In genomic region chr19:38015180-38015872, GRCm38 (mm10) we compare ENCODE assay signal across 8 mouse cellular contexts. TPM values are rescaled to one million over a fixed set of nuclear protein-coding genes. Genes with fewer than 3 reads are reported as not detected.
DNase-seq lines count a peak whose midpoint lies in the region; ATAC-seq and TF ChIP-seq lines count a peak whose summit lies in the region.

No protein-coding gene starts in this region.

- no peaks in the 10 kb centered on the region for H3K27me3 ChIP-seq in forebrain, postnatal 0 days (ENCODE audit: insufficient read depth, low read length)
- H3K27me3 ChIP-seq in lung, embryonic 14.5 days (ENCODE audit: insufficient read depth, low read length), result no peaks in the 10 kb centered on the region

- H3K27ac ChIP-seq in forebrain, postnatal 0 days (ENCODE audit: low read depth, low read length), result peak overlapping the region; percentile 54
- peak overlapping the region; percentile 87 for H3K27ac ChIP-seq in lung, embryonic 14.5 days (ENCODE audit: low read depth)

- no peak overlapping the region for H3K4me2 ChIP-seq in forebrain, postnatal 0 days (ENCODE audit: low read depth)
- H3K4me2 ChIP-seq in lung, embryonic 14.5 days, result no peak overlapping the region

- H3K4me1 ChIP-seq in forebrain, postnatal 0 days (ENCODE audit: insufficient read depth), result peaks cover 8% of the 10 kb centered on the region
- no peaks in the 10 kb centered on the region; the same call in 1 of the 2 replicates for H3K4me1 ChIP-seq in lung, embryonic 14.5 days (ENCODE audit: insufficient read depth)

- WGBS in forebrain, postnatal 0 days, result 4% methylated on average over 1 of the region's 1 CpGs
- 4% methylated on average over 1 of the region's 1 CpGs for WGBS in lung, embryonic 14.5 days

- no peak overlapping the region for H3K4me3 ChIP-seq in forebrain, postnatal 0 days (ENCODE audit: low read depth, low read length)
- no peak overlapping the region for H3K4me3 ChIP-seq in lung, embryonic 14.5 days (ENCODE audit: low read depth, low read length)

- no peaks in the 10 kb centered on the region for H3K36me3 ChIP-seq in forebrain, postnatal 0 days (ENCODE audit: insufficient read depth)
- no peaks in the 10 kb centered on the region for H3K36me3 ChIP-seq in lung, embryonic 14.5 days (ENCODE audit: insufficient read depth)

- peak; percentile 97 for ATAC-seq in forebrain, postnatal 0 days
- ATAC-seq in lung, embryonic 14.5 days (ENCODE audit: insufficient read depth), result peak; percentile 99
- ATAC-seq in neutrophil, adult 5-6 weeks (ENCODE audit: extremely low read depth, insufficient number of reproducible peaks, low FRiP score, poor library complexity, severe bottlenecking), result 0 out of 2 replicates have a peak, but pooled peaks have one; percentile 9
- no peak for ATAC-seq in CD4-positive, CD25-positive, alpha-beta regulatory T cell, adult 4 months

- DNase-seq in ovary, adult 18-20 months (ENCODE audit: low spot score), result peak; percentile 72
- DNase-seq in ovary, postnatal 14 days (ENCODE audit: low spot score), result no peak
- DNase-seq in forebrain, postnatal 0 days, result peak; percentile 77
- peak; percentile 49 for DNase-seq in heart, postnatal 4 days
- DNase-seq in layer of hippocampus, adult 18-20 months (ENCODE audit: low spot score in 2 of 2), result peak; percentile 76 to 85
- peak; percentile 81 for DNase-seq in lung, embryonic 14.5 days

- no peaks in the 10 kb centered on the region for H3K9me3 ChIP-seq in forebrain, postnatal 0 days (ENCODE audit: low read length)
- H3K9me3 ChIP-seq in lung, embryonic 14.5 days (ENCODE audit: low read depth, low read length), result no peaks in the 10 kb centered on the region

- no peak for TF ChIP-seq CTCF in forebrain, postnatal 0 days (IDR thresholded peaks at IDR 0.05; ENCODE audit: low read depth)
- TF ChIP-seq CTCF in lung, embryonic 14.5 days (IDR thresholded peaks at IDR 0.05; ENCODE audit: low read depth), result no peak

- H3K9ac ChIP-seq in forebrain, postnatal 0 days, result no peak overlapping the region
- H3K9ac ChIP-seq in lung, embryonic 14.5 days, result no peak overlapping the region; the same call in 1 of the 2 replicates

RNA-seq across cellular contexts. Expression of gene Myof, which starts 28.1 kb away (rescaled TPM):
- 4.8 and 5.1 TPM in 2 replicates for total RNA-seq in forebrain, postnatal 0 days (2014; rRNA removed)
- polyA plus RNA-seq in forebrain, postnatal 0 days (2015; fragmentation: Nextera tagmentation; extraction: Ambion mirVana), result 1.4 and 1.5 TPM in 2 replicates
- total RNA-seq in heart, postnatal 4 days (2021), result 10 to 100 TPM; 15.5 to 16.4 TPM
- 1 to 10 TPM; 3.3 to 4.3 TPM for total RNA-seq in layer of hippocampus, adult 18-20 months (2021)
- polyA plus RNA-seq in lung, embryonic 14.5 days (2014; fragmentation: Nextera tagmentation; extraction: Ambion mirVana), result 37.9 and 41.0 TPM in 2 replicates
- 5.6 and 6.6 TPM in 2 replicates for total RNA-seq in neutrophil, adult 5-6 weeks (2017)
- under 1 TPM; 0.56 to 0.94 TPM for polyA plus RNA-seq in CD4-positive, CD25-positive, alpha-beta regulatory T cell, adult 4 months (2017; shearing (Covaris generic))

RNA-seq across cellular contexts. Expression of gene Cep55, which starts 39.5 kb away (rescaled TPM):
- total RNA-seq in forebrain, postnatal 0 days (2014; rRNA removed), result 2.5 and 3.9 TPM in 2 replicates
- polyA plus RNA-seq in forebrain, postnatal 0 days (2015; fragmentation: Nextera tagmentation; extraction: Ambion mirVana), result 2.3 and 2.7 TPM in 2 replicates
- total RNA-seq in heart, postnatal 4 days (2021), result 10 to 100 TPM; 18.5 to 20.3 TPM
- total RNA-seq in layer of hippocampus, adult 18-20 months (2021), result under 1 TPM; 0.28 to 0.32 TPM
- 44.5 and 47.7 TPM in 2 replicates for polyA plus RNA-seq in lung, embryonic 14.5 days (2014; fragmentation: Nextera tagmentation; extraction: Ambion mirVana)
- 1.5 and 2.8 TPM in 2 replicates for total RNA-seq in neutrophil, adult 5-6 weeks (2017)
- polyA plus RNA-seq in CD4-positive, CD25-positive, alpha-beta regulatory T cell, adult 4 months (2017; shearing (Covaris generic)), result 1 to 10 TPM; 2.0 to 4.4 TPM
